In the genomic region with DNA sequence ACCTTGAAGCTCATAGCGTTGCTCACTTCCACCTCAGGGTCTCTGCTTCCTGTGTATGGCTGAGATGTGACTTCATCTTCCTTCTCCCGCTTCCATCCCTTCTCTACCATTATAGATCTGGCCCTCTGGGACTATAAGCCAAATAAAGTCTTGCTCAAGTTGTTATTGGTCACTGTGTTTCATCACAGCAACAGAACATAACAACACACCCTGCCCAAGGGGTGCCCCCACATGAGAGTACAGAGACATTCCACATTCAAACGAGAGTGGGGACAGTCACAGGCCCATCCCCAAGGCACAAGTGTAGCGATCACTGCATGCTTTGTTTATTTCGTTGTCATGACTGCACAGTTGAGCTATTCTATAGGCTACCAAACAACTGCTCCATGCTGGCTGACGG, we compare ENCODE assay signal across 38 mouse cellular contexts. TPM values are rescaled to one million over a fixed set of nuclear protein-coding genes. Genes with fewer than 3 reads are reported as not detected.
"Had no signal": no experiment of that assay in that cellular context is flagged by ENCODE, and none has a peak within 500 bp of the region (broad histone marks: within the 10 kb centered on the region; RNA-seq: fewer than 3 reads in every experiment).

No protein-coding gene starts in this region.

- ATAC-seq: hindbrain, embryonic 16.5 days; hindbrain, postnatal 0 days; inflammation-experienced regulatory T-cells, adult 6 months; intestine, embryonic 15.5 days; intestine, embryonic 16.5 days; intestine, postnatal 0 days had no signal

- H3K4me1 ChIP-seq: intestine, embryonic 15.5 days had no signal

- H3K9me3 ChIP-seq: heart, embryonic 10.5 days; heart, embryonic 12.5 days; heart, embryonic 13.5 days; heart, embryonic 15.5 days; hindbrain, embryonic 10.5 days; hindbrain, embryonic 12.5 days; hindbrain, embryonic 13.5 days; hindbrain, embryonic 15.5 days; intestine, embryonic 15.5 days; kidney, embryonic 15.5 days had no signal

- H3K27ac ChIP-seq: heart, embryonic 10.5 days; heart, embryonic 13.5 days; heart, embryonic 15.5 days; hindbrain, embryonic 10.5 days; hindbrain, embryonic 12.5 days; hindbrain, embryonic 13.5 days; hindbrain, embryonic 14.5 days; hindbrain, embryonic 15.5 days; hindbrain, postnatal 0 days; intestine, embryonic 15.5 days; kidney, embryonic 15.5 days; kidney, postnatal 0 days; layer of hippocampus, adult 2 months; left cerebral cortex, adult 2 months had no signal

- H3K4me2 ChIP-seq: heart, embryonic 11.5 days; heart, embryonic 12.5 days; heart, embryonic 13.5 days; heart, embryonic 15.5 days; hindbrain, embryonic 12.5 days; hindbrain, embryonic 13.5 days; hindbrain, embryonic 14.5 days; hindbrain, embryonic 15.5 days; intestine, embryonic 15.5 days; kidney, embryonic 15.5 days had no signal

- H3K4me3 ChIP-seq: heart, embryonic 10.5 days; heart, embryonic 12.5 days; heart, embryonic 13.5 days; heart, embryonic 15.5 days; hindbrain, embryonic 10.5 days; hindbrain, embryonic 12.5 days; hindbrain, embryonic 13.5 days; hindbrain, embryonic 15.5 days; intestine, embryonic 15.5 days; kidney, embryonic 15.5 days; layer of hippocampus, adult 2 months; left cerebral cortex, adult 2 months had no signal

- H3K36me3 ChIP-seq: heart, embryonic 10.5 days; heart, embryonic 12.5 days; heart, embryonic 13.5 days; heart, embryonic 15.5 days; hindbrain, embryonic 10.5 days; hindbrain, embryonic 12.5 days; hindbrain, embryonic 13.5 days; hindbrain, embryonic 15.5 days; intestine, embryonic 15.5 days; kidney, embryonic 15.5 days had no signal

- H3K9ac ChIP-seq: heart, embryonic 12.5 days; heart, embryonic 13.5 days; heart, embryonic 15.5 days; hindbrain, embryonic 12.5 days; hindbrain, embryonic 13.5 days; hindbrain, embryonic 14.5 days; hindbrain, embryonic 15.5 days; intestine, embryonic 15.5 days; kidney, embryonic 15.5 days had no signal

- H3K27me3 ChIP-seq: intestine, embryonic 15.5 days had no signal

- DNase-seq: heart, postnatal 10 days; heart, postnatal 14 days; heart, postnatal 36 days; heart, postnatal 4 days; kidney, adult 11 months; kidney, adult 2 months; kidney, adult 8-10 months; kidney, adult 9 months; kidney, postnatal 10 days; kidney, postnatal 14 days; kidney, postnatal 25 days; kidney, postnatal 36 days; kidney, postnatal 4 days; layer of hippocampus, adult 9-11 months; layer of hippocampus, postnatal 36 days had no signal

RNA-seq across cellular contexts. Expression of a gene that starts 20.7 kb away (rescaled TPM):
- total RNA-seq: heart, postnatal 10 days; heart, postnatal 14 days; heart, postnatal 25 days; heart, postnatal 36 days; hematopoietic stem cell, adult 5-6 weeks had no signal
- polyA plus RNA-seq: inflammation-experienced regulatory T-cells, adult 6 months had no signal

RNA-seq across cellular contexts. Expression of a gene that starts 48.0 kb away (rescaled TPM):
- total RNA-seq: hematopoietic stem cell, adult 5-6 weeks; hindbrain, postnatal 0 days; left cerebral cortex, adult 2 months had no signal
- polyA plus RNA-seq: hindbrain, embryonic 10.5 days; hindbrain, embryonic 11.5 days; inflammation-experienced regulatory T-cells, adult 6 months had no signal
